Mouse (Mus musculus) stomach, postnatal 0 days (tissue): Measurements from ENCODE around the gene Sp3. TPM values are rescaled to one million over a fixed set of nuclear protein-coding genes. Genes with fewer than 3 reads are reported as not detected.

Experiments
- ATAC-seq: fragments of 200-750 bp; cut with Nextera tagmentation; 2 replicates; pipeline ENCODE4 v1.8.0; 2017; ENCODE audit not compliant: low FRiP score, low TSS enrichment
- DNase-seq: peaks from one replicate; pipeline ENCODE4 v3.0.0-alpha.2; 2016; ENCODE audit warnings: low spot score
- H3K27ac ChIP-seq: fragments of 300-500 bp; sonication (generic); replicated peaks from 2 replicates; pipeline ENCODE4 v1.5.1; 2014; ENCODE audit warnings: mild to moderate bottlenecking, control low read depth
- H3K27me3 ChIP-seq: fragments of 300-500 bp; sonication (generic); 2 replicates; pipeline ENCODE4 v1.6.1; 2014; ENCODE audit warnings: low read length; ENCODE audit not compliant: control insufficient read depth, insufficient read depth
- H3K36me3 ChIP-seq: fragments of 300-500 bp; sonication (generic); 2 replicates; pipeline ENCODE4 v1.6.1; 2014; ENCODE audit warnings: low read length, mixed read lengths; ENCODE audit not compliant: control insufficient read depth, insufficient read depth
- H3K4me1 ChIP-seq: fragments of 300-500 bp; sonication (generic); replicated peaks from 2 replicates; pipeline ENCODE4 v1.6.1; 2014; ENCODE audit warnings: antibody characterized with exemption; ENCODE audit not compliant: control insufficient read depth, insufficient read depth
- H3K4me2 ChIP-seq: fragments of 300-500 bp; sonication (generic); replicated peaks from 2 replicates; pipeline ENCODE4 v1.6.1; 2014; ENCODE audit warnings: low read depth, mild to moderate bottlenecking, control low read depth, moderate library complexity
- H3K4me3 ChIP-seq: fragments of 300-500 bp; sonication (generic); 2 replicates; pipeline ENCODE4 v1.5.1; 2014; ENCODE audit warnings: low read depth, low read length, control low read depth
- H3K9ac ChIP-seq: fragments of 300-500 bp; sonication (generic); 2 replicates; pipeline ENCODE4 v1.6.1; 2014; ENCODE audit warnings: mild to moderate bottlenecking, low read length, control low read depth, mixed read lengths
- H3K9me3 ChIP-seq: fragments of 300-500 bp; sonication (generic); 2 replicates; pipeline ENCODE4 v1.6.1; 2016; ENCODE audit warnings: low read length; ENCODE audit not compliant: control insufficient read depth
- CTCF ChIP-seq: IDR thresholded peaks from 2 replicates; pipeline ENCODE4 v1.5.1; 2016; ENCODE audit warnings: antibody characterized with exemption, low read depth, mild to moderate bottlenecking, moderate library complexity
- EP300 ChIP-seq: optimal IDR thresholded peaks from 2 replicates; pipeline ENCODE3; 2016; ENCODE audit warnings: antibody characterized with exemption
- WGBS: fragments of 180-500 bp; shearing (Covaris S2); extraction: QIAGEN DNeasy Blood & Tissue Kit; methylation state at CpG from one replicate; pipeline ENCODE4 v1.1.7; 2014; 5-methylcytosine and 5-hydroxymethylcytosine counted together
- polyA plus RNA-seq: library from polyadenylated mRNA; unstranded; fragments of >200 nt; fragmentation: Nextera tagmentation; extraction: Ambion mirVana; gene quantifications from 2 replicates; pipeline ENCODE4 v1.2.1, GENCODE M21; 2015

Sp3 gene
- polyA plus RNA-seq, 1 experiment from 2014 or later: 24.3 TPM

DNA sequence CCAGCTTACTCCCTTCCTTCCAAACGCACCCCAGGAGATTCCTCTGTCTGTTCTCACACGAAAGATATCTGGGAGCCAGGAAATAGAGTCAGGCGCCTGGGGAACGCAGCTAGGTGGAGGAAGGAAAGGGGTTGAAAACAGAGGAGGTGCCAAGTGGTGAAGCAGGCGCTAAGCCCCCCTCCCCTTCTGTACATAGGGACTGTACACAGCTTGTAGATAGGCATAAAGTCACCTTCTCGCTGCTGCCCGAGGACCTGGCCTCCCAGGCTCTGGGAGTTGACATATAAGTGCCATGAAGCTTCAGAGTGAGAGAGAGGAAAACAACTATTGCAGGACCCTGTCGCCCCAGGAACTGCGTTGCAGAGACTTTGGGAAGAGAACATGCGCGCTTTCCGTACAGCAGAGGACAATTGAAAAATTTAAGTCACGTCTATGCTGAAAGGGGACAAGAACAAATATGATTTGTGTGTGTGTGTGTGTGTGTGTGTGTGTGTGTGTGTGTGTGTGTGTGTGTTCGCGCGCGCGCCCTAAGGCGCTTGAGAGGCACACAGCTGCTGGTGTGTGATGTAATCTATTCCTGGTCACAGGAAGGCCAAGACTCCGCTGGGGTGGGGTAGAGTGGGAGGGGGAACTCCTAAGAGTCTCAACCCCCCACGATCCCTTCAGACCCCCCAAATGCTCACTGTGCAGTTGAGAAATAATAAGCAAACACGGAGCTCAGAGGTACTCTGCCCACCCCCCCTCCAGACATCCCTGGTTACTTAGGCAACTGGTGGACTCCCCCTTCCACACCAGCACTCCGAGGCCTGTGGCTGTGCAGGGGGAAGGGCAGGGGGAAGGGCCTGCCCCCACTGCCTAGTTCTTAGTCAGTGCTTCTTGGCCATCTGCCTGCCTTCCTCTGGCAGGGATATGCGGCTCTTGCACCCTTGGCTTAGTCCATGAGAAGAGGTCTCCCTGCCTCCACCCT is 23.8 kb upstream of the Sp3 start:
- WGBS: 6% methylated on average over 24 of the region's 24 CpGs
- Histone ChIP-seq H3K9me3 (no peaks in the 10 kb centered on the region), H3K4me1 (peaks cover 2% of the 10 kb centered on the region; the same call in 1 of the 2 replicates), H3K9ac (peak overlapping the region; percentile 47), H3K4me3 (peak overlapping the region; percentile 31), H3K4me2 (peak overlapping the region; percentile 57), H3K27ac (peak overlapping the region; percentile 95), H3K27me3 (no peaks in the 10 kb centered on the region), H3K36me3 (no peaks in the 10 kb centered on the region)
- ATAC-seq (peak; percentile 91), DNase-seq (peak; percentile 78)
- TF ChIP-seq CTCF: no peak
- no peak for TF ChIP-seq EP300

GRCm38 (mm10) chr2:73003049-73003448 is 22.8 kb upstream of the Sp3 start:
- Histone ChIP-seq H3K27ac (peak overlapping the region; percentile 95), H3K27me3 (no peaks in the 10 kb centered on the region), H3K4me3 (no peak overlapping the region), H3K4me1 (peaks cover 2% of the 10 kb centered on the region; the same call in 1 of the 2 replicates), H3K36me3 (no peaks in the 10 kb centered on the region), H3K4me2 (no peak overlapping the region), H3K9me3 (no peaks in the 10 kb centered on the region), H3K9ac (no peak overlapping the region; the same call in 1 of the 2 replicates)
- DNase-seq (no peak), ATAC-seq (no peak)
- 40% methylated on average over 12 of the region's 12 CpGs for WGBS
- TF ChIP-seq CTCF: no peak
- no peak for TF ChIP-seq EP300

DNA sequence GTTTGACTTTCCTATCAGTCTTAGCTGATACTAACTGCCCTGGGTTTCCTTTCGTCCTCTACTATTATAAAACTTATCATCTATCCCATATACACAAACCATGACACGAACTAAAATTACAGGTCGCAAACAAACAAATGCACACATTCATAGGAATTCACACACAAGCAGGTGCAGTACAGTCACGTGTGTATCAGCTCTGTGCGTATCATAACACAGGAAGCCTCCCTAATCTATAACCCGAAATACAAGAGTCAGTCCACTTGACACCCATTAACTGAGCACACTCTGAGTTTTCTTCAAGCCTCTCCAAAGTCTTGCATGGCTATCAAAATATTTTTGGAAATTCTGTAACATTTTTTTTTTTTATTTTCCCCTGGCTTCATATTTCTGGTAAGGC is 22.2 kb upstream of the Sp3 start:
- DNase-seq (no peak), ATAC-seq (no peak)
- Histone ChIP-seq H3K27me3 (no peaks in the 10 kb centered on the region), H3K36me3 (no peaks in the 10 kb centered on the region), H3K9ac (no peak overlapping the region), H3K4me2 (no peak overlapping the region), H3K4me3 (no peak overlapping the region), H3K9me3 (no peaks in the 10 kb centered on the region), H3K27ac (no peak overlapping the region), H3K4me1 (peaks cover 2% of the 10 kb centered on the region; the same call in 1 of the 2 replicates)
- 76% methylated on average over 6 of the region's 6 CpGs for WGBS
- TF ChIP-seq CTCF: no peak
- TF ChIP-seq EP300: no peak

DNA sequence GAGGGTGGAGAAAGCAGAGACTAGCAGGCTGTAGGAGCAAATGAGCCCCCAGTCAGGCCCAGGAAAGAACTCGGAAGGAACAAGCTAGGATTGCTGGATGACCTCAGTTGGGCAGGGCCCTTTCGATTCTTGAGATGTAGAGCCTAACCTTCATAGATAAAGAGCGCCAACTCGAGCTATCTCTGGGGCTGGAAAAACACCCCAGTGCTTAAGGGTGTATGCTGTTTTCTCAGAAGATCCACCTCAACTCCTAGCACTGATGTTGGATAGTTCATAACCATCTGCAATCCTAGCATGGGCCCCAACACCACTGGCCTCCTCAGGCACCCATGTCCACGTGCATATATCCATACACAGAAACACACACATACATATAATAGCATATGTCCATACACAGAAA is 21.7 kb upstream of the Sp3 start:
- Histone ChIP-seq H3K4me3 (no peak overlapping the region), H3K9ac (no peak overlapping the region), H3K27me3 (no peaks in the 10 kb centered on the region), H3K4me1 (peaks cover 2% of the 10 kb centered on the region; the same call in 1 of the 2 replicates), H3K9me3 (no peaks in the 10 kb centered on the region), H3K27ac (no peak overlapping the region), H3K4me2 (no peak overlapping the region), H3K36me3 (no peaks in the 10 kb centered on the region)
- no peak for TF ChIP-seq CTCF
- TF ChIP-seq EP300: no peak
- 77% methylated on average over 5 of the region's 5 CpGs for WGBS
- ATAC-seq (no peak), DNase-seq (no peak)

- ATAC-seq (no peak), DNase-seq (no peak)
- no peaks in the 10 kb centered on the region for H3K9me3 ChIP-seq
- peaks cover 2% of the 10 kb centered on the region; the same call in 1 of the 2 replicates for H3K4me1 ChIP-seq
- WGBS: 51% methylated on average over 8 of the region's 8 CpGs
- TF ChIP-seq EP300 (no peak), CTCF (no peak)
- H3K4me3 ChIP-seq: no peak overlapping the region
- no peaks in the 10 kb centered on the region for H3K36me3 ChIP-seq
- H3K27me3 ChIP-seq: no peaks in the 10 kb centered on the region
- no peak overlapping the region for H3K9ac ChIP-seq
- H3K4me2 ChIP-seq: no peak overlapping the region
- H3K27ac ChIP-seq: no peak overlapping the region
Measured at GRCm38 (mm10) chr2:73000194-73000593, 19.9 kb upstream of the Sp3 start.

GRCm38 (mm10) chr2:72997586-72997985 is 17.3 kb upstream of the Sp3 start:
- H3K4me2 ChIP-seq: no peak overlapping the region
- H3K9me3 ChIP-seq: no peaks in the 10 kb centered on the region
- no peak overlapping the region for H3K9ac ChIP-seq
- no peak for DNase-seq
- peak overlapping the region; percentile 87; the same call in 1 of the 2 replicates for H3K27ac ChIP-seq
- H3K36me3 ChIP-seq: no peaks in the 10 kb centered on the region
- no peaks in the 10 kb centered on the region for H3K27me3 ChIP-seq
- TF ChIP-seq CTCF (no peak), EP300 (no peak)
- no peaks in the 10 kb centered on the region for H3K4me1 ChIP-seq
- WGBS: 85% methylated on average over 4 of the region's 4 CpGs
- no peak for ATAC-seq
- H3K4me3 ChIP-seq: no peak overlapping the region
